Mouse (Mus musculus) intestine, postnatal 0 days (tissue): Measurements from ENCODE around the gene Slc22a4. TPM values are rescaled to one million over a fixed set of nuclear protein-coding genes. Genes with fewer than 3 reads are reported as not detected.

Experiments
- ATAC-seq: fragments of 200-750 bp; cut with Nextera tagmentation; 2 replicates; pipeline ENCODE4 v1.8.0; 2017; ENCODE audit warnings: mild to moderate bottlenecking, moderate TSS enrichment, moderate library complexity
- H3K27ac ChIP-seq: fragments of 300-500 bp; sonication (generic); 2 replicates; pipeline ENCODE4 v1.5.1; 2014; ENCODE audit warnings: mild to moderate bottlenecking, low read depth, low read length, moderate library complexity
- H3K27me3 ChIP-seq: fragments of 300-500 bp; sonication (generic); replicated peaks from 2 replicates; pipeline ENCODE4 v1.6.1; 2014; ENCODE audit warnings: low read length, mixed read lengths; ENCODE audit not compliant: control insufficient read depth, insufficient read depth
- H3K36me3 ChIP-seq: fragments of 300-500 bp; sonication (generic); 2 replicates; pipeline ENCODE4 v1.6.1; 2014; ENCODE audit warnings: mild to moderate bottlenecking, moderate library complexity; ENCODE audit not compliant: control insufficient read depth, insufficient read depth
- H3K4me1 ChIP-seq: fragments of 300-500 bp; sonication (generic); replicated peaks from 2 replicates; pipeline ENCODE4 v1.6.1; 2014; ENCODE audit warnings: antibody characterized with exemption, low read length, mixed read lengths; ENCODE audit not compliant: control insufficient read depth, insufficient read depth
- H3K4me2 ChIP-seq: fragments of 300-500 bp; sonication (generic); replicated peaks from 2 replicates; pipeline ENCODE4 v1.6.1; 2014; ENCODE audit warnings: low read depth, mild to moderate bottlenecking, moderate library complexity
- H3K4me3 ChIP-seq: fragments of 300-500 bp; sonication (generic); 2 replicates; pipeline ENCODE4 v1.5.1; 2014; ENCODE audit warnings: low read depth, low read length
- H3K9ac ChIP-seq: fragments of 300-500 bp; sonication (generic); 2 replicates; pipeline ENCODE4 v1.6.1; 2014; ENCODE audit warnings: mild to moderate bottlenecking, low read depth, low read length
- H3K9me3 ChIP-seq: fragments of 300-500 bp; sonication (generic); 2 replicates; pipeline ENCODE4 v1.6.1; 2016; ENCODE audit warnings: mixed run types; ENCODE audit not compliant: control insufficient read depth
- CTCF ChIP-seq: sonication (generic); IDR thresholded peaks from 2 replicates; pipeline ENCODE4 v1.5.1; 2016; ENCODE audit warnings: low read depth, mild to moderate bottlenecking, control low read depth, antibody characterized with exemption, moderate library complexity
- WGBS: fragments of 180-500 bp; shearing (Covaris S2); extraction: QIAGEN DNeasy Blood & Tissue Kit; methylation state at CpG from one replicate; pipeline ENCODE4 v1.1.7; 2014; 5-methylcytosine and 5-hydroxymethylcytosine counted together
- polyA plus RNA-seq: library from polyadenylated mRNA; unstranded; fragments of >200 nt; fragmentation: Nextera tagmentation; extraction: Ambion mirVana; gene quantifications from 2 replicates; pipeline ENCODE4 v1.2.1, GENCODE M21; 2015

Slc22a4 gene
- polyA plus RNA-seq, 1 experiment from 2014 or later, result 1.2 TPM

GRCm38 (mm10) chr11:54027131-54028043, 503 bp downstream of the Slc22a4 start:
- H3K27me3 ChIP-seq, result 0 out of 2 replicates have a peak, but pooled peaks cover 4% of the 10 kb centered on the region
- no peaks in the 10 kb centered on the region for H3K4me1 ChIP-seq
- peak overlapping the region; percentile 35; the same call in 1 of the 2 replicates for H3K9ac ChIP-seq
- 0 out of 2 replicates have a peak, but pooled peaks have one; percentile 12 for ATAC-seq
- WGBS, result 21% methylated on average over 31 of the region's 31 CpGs
- H3K4me3 ChIP-seq, result peak overlapping the region; percentile 45
- TF ChIP-seq CTCF, result no peak
- no peaks in the 10 kb centered on the region for H3K36me3 ChIP-seq
- H3K9me3 ChIP-seq, result no peaks in the 10 kb centered on the region
- H3K4me2 ChIP-seq, result peak overlapping the region; percentile 90
- no peak overlapping the region for H3K27ac ChIP-seq

GRCm38 (mm10) chr11:54026491-54027041, 1.3 kb downstream of the Slc22a4 start:
- Histone ChIP-seq H3K36me3 (no peaks in the 10 kb centered on the region), H3K4me2 (no peak overlapping the region), H3K27me3 (0 out of 2 replicates have a peak, but pooled peaks cover 4% of the 10 kb centered on the region), H3K9ac (no peak overlapping the region), H3K4me3 (no peak overlapping the region), H3K9me3 (no peaks in the 10 kb centered on the region), H3K27ac (no peak overlapping the region), H3K4me1 (no peaks in the 10 kb centered on the region)
- WGBS, result 63% methylated on average over 1 of the region's 1 CpGs
- TF ChIP-seq CTCF, result no peak
- no peak for ATAC-seq

- H3K9me3 ChIP-seq, result no peaks in the 10 kb centered on the region
- 67% methylated on average over 5 of the region's 5 CpGs for WGBS
- no peak overlapping the region for H3K4me2 ChIP-seq
- H3K27ac ChIP-seq, result no peak overlapping the region
- no peak overlapping the region for H3K4me3 ChIP-seq
- no peaks in the 10 kb centered on the region for H3K4me1 ChIP-seq
- no peak for TF ChIP-seq CTCF
- no peaks in the 10 kb centered on the region for H3K27me3 ChIP-seq
- ATAC-seq, result no peak
- no peaks in the 10 kb centered on the region for H3K36me3 ChIP-seq
- H3K9ac ChIP-seq, result no peak overlapping the region
Measured at GRCm38 (mm10) chr11:54021396-54022093, 6.3 kb downstream of the Slc22a4 start.

GRCm38 (mm10) chr11:54018893-54019732, 8.8 kb downstream of the Slc22a4 start:
- Histone ChIP-seq H3K4me3 (no peak overlapping the region), H3K4me1 (no peaks in the 10 kb centered on the region), H3K9me3 (no peaks in the 10 kb centered on the region), H3K27me3 (no peaks in the 10 kb centered on the region), H3K27ac (no peak overlapping the region), H3K36me3 (no peaks in the 10 kb centered on the region), H3K4me2 (no peak overlapping the region), H3K9ac (no peak overlapping the region)
- WGBS, result 76% methylated on average over 3 of the region's 3 CpGs
- TF ChIP-seq CTCF, result no peak
- ATAC-seq, result no peak

GRCm38 (mm10) chr11:54017596-54017995, 10.3 kb downstream of the Slc22a4 start:
- H3K4me1 ChIP-seq, result no peaks in the 10 kb centered on the region
- no peaks in the 10 kb centered on the region for H3K9me3 ChIP-seq
- H3K27ac ChIP-seq, result no peak overlapping the region
- ATAC-seq, result no peak
- no peaks in the 10 kb centered on the region for H3K36me3 ChIP-seq
- no peaks in the 10 kb centered on the region for H3K27me3 ChIP-seq
- H3K4me3 ChIP-seq, result no peak overlapping the region
- no peak overlapping the region for H3K9ac ChIP-seq
- WGBS, result 74% methylated on average over 4 of the region's 4 CpGs
- H3K4me2 ChIP-seq, result no peak overlapping the region
- no peak for TF ChIP-seq CTCF
